Mouse (Mus musculus): Measurements from ENCODE around the gene Pdzd8.

Pdzd8 gene

GRCm38 (mm10) chr19:59260718-59261442 is 84.7 kb downstream of the Pdzd8 start, which contains the start of gene Slc18a2:
TSS of gene Slc18a2 (plus strand) at chr19:59260896.
- no peaks in the 10 kb centered on the region for H3K36me3 ChIP-seq (ENCODE audit: insufficient read depth, low read length)
- peaks cover 73% of the 10 kb centered on the region for H3K27me3 ChIP-seq (ENCODE audit: insufficient read depth, low read length)
- no peak for TF ChIP-seq NANOG (IDR thresholded peaks at IDR 0.05; ENCODE audit: borderline replicate concordance, low read length)
- TF ChIP-seq POU5F1 (IDR thresholded peaks at IDR 0.05; ENCODE audit: borderline replicate concordance, low read length), result no peak
- TF ChIP-seq CTCF (conservative IDR thresholded peaks at IDR 0.05; ENCODE audit: low read length), result no peak

DNA sequence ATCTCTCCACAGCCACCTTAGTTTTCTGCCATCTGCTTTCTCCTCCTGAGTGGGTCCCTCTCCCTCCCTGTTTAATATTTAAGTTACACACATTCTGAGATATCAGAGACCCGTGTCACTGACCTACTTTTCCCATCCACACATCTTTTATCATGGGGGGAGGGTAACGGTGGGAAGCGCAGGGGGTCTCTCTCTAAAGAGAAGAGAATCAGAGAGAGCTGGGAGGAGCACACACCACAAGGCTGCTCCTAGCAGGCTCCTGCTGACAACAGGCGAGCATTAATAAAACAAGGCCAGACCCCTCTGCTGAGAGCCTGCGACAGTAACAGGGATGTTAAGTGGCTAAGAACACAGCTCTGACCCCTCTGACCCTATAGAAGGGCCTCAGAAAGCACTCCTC is 85.9 kb downstream of the Pdzd8 start:
- H3K9me3 ChIP-seq (ENCODE audit: low read length), result peaks cover 9% of the 10 kb centered on the region; the same call in 1 of the 2 replicates
- H3K36me3 ChIP-seq (ENCODE audit: insufficient read depth, low read length), result no peaks in the 10 kb centered on the region
- peaks cover 70% of the 10 kb centered on the region for H3K27me3 ChIP-seq (ENCODE audit: insufficient read depth, low read length)
- peaks cover 12% of the 10 kb centered on the region for H3K4me1 ChIP-seq (replicated peaks; ENCODE audit: low read depth, low read length)
- H3K4me3 ChIP-seq (replicated peaks; ENCODE audit: low read length), result no peak overlapping the region
- TF ChIP-seq CTCF (conservative IDR thresholded peaks at IDR 0.05; ENCODE audit: low read length) (no peak), NANOG (IDR thresholded peaks at IDR 0.05; ENCODE audit: borderline replicate concordance, low read length) (no peak), POU5F1 (IDR thresholded peaks at IDR 0.05; ENCODE audit: borderline replicate concordance, low read length) (no peak)

More at GRCm38 (mm10) chr19:59260718-59261442, 84.7 kb downstream of the Pdzd8 start, which contains the start of gene Slc18a2:
- peaks cover 9% of the 10 kb centered on the region; the same call in 1 of the 2 replicates for H3K9me3 ChIP-seq (ENCODE audit: low read length)
- peak within 1 kb of the TSS; percentile 78 for H3K4me3 ChIP-seq (replicated peaks; ENCODE audit: low read length)
- H3K4me1 ChIP-seq (replicated peaks; ENCODE audit: low read depth, low read length), result peaks cover 12% of the 10 kb centered on the region

GRCm38 (mm10) chr19:59252651-59253050 is 92.9 kb downstream of the Pdzd8 start:
- Histone ChIP-seq H3K27me3 (ENCODE audit: insufficient read depth, low read length) (peaks cover 11% of the 10 kb centered on the region), H3K4me3 (replicated peaks; ENCODE audit: low read length) (no peak overlapping the region), H3K4me1 (replicated peaks; ENCODE audit: low read depth, low read length) (no peaks in the 10 kb centered on the region), H3K36me3 (ENCODE audit: insufficient read depth, low read length) (no peaks in the 10 kb centered on the region), H3K9me3 (ENCODE audit: low read length) (no peaks in the 10 kb centered on the region)
- TF ChIP-seq POU5F1 (IDR thresholded peaks at IDR 0.05; ENCODE audit: borderline replicate concordance, low read length), result no peak
- no peak for TF ChIP-seq CTCF (conservative IDR thresholded peaks at IDR 0.05; ENCODE audit: low read length)
- TF ChIP-seq NANOG (IDR thresholded peaks at IDR 0.05; ENCODE audit: borderline replicate concordance, low read length), result no peak

DNA sequence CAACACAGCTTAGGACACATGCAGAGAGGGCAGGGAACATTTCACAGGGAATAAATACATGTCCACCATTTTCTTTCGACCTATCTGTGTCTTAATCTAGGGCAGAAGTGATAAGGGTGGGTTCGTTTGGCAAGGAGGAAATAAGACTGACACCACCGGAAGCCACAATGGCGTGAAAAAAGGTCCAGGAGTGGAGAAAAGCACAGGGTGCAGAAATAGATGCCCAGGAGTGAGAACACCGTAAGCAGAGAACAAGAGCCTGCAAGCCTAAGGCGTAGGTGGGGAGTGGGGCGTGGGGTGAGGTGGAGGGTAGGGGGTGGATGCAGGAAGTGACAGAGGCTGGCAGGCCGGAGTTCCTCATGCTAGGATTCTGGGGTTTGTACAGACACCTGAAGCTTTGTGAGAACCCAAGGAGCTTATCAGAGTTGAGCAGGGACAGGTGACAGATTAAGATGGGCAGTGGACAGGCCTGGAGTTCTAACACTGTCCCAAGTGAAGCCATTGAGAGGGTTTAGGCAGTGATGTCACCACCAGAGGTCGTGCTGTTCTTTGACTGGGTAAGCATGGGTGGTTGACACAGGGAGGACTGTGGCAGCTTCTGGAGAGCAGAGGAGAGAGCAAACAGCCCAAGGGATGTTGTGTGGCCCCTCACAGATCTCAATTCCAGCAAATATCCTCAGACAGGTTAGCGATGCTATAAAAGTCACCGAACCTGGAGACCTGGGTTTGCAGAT is 96.9 kb downstream of the Pdzd8 start:
- Histone ChIP-seq H3K4me1 (replicated peaks; ENCODE audit: low read depth, low read length) (no peaks in the 10 kb centered on the region), H3K27me3 (ENCODE audit: insufficient read depth, low read length) (peaks cover 3% of the 10 kb centered on the region; the same call in 1 of the 2 replicates), H3K4me3 (replicated peaks; ENCODE audit: low read length) (no peak overlapping the region), H3K36me3 (ENCODE audit: insufficient read depth, low read length) (no peaks in the 10 kb centered on the region), H3K9me3 (ENCODE audit: low read length) (no peaks in the 10 kb centered on the region)
- TF ChIP-seq POU5F1 (IDR thresholded peaks at IDR 0.05; ENCODE audit: borderline replicate concordance, low read length) (no peak), CTCF (conservative IDR thresholded peaks at IDR 0.05; ENCODE audit: low read length) (no peak), NANOG (IDR thresholded peaks at IDR 0.05; ENCODE audit: borderline replicate concordance, low read length) (no peak)

DNA sequence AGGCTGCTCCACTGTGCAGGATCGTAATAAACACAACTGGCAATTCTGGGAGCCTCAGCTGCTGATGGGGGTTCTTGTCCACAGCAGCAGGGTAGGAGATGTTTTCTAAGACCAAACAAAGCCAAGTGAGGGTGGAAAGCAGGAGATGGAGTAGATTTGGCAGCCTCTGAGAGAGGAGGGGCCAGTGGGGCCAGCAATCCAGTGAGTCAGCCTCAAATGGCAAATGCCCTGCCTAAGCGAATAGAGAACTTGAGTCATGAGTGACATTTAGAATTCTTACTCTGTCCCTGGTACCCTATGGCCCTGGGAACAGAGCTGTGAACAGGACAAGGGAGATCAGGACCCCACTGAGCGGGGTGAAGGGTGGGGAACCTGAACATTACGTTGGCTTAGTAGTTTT is 97.4 kb downstream of the Pdzd8 start:
- Histone ChIP-seq H3K4me1 (replicated peaks; ENCODE audit: low read depth, low read length) (no peaks in the 10 kb centered on the region), H3K27me3 (ENCODE audit: insufficient read depth, low read length) (peaks cover 3% of the 10 kb centered on the region; the same call in 1 of the 2 replicates), H3K36me3 (ENCODE audit: insufficient read depth, low read length) (no peaks in the 10 kb centered on the region), H3K4me3 (replicated peaks; ENCODE audit: low read length) (no peak overlapping the region), H3K9me3 (ENCODE audit: low read length) (no peaks in the 10 kb centered on the region)
- TF ChIP-seq NANOG (IDR thresholded peaks at IDR 0.05; ENCODE audit: borderline replicate concordance, low read length) (no peak), POU5F1 (IDR thresholded peaks at IDR 0.05; ENCODE audit: borderline replicate concordance, low read length) (no peak), CTCF (conservative IDR thresholded peaks at IDR 0.05; ENCODE audit: low read length) (no peak)
